Mouse (Mus musculus): ENCODE results near the gene Zfp526. TPM values are rescaled to one million over a fixed set of nuclear protein-coding genes. Genes with fewer than 3 reads are reported as not detected.

Gene Zfp526
- total and polyA plus RNA-seq, 3 experiments: 9.5 to 14.8 TPM; not detected in 1

GRCm38 (mm10) chr7:25222275-25222967 is 1.2 kb downstream of the Zfp526 start:
- Histone ChIP-seq H3K9me3 (replicated peaks; ENCODE audit: insufficient read depth, low read length) (no peaks in the 10 kb centered on the region), H3K9ac (ENCODE audit: control insufficient read depth, low read depth, low read length, poor library complexity, severe bottlenecking) (peak overlapping the region; percentile 85), H3K4me3 (ENCODE audit: control insufficient read depth in 1 of 2, insufficient read depth in 1 of 2, low read depth in 2 of 2, low read length in 2 of 2) (peak overlapping the region; percentile 87 to 90), H3K4me1 (ENCODE audit: control insufficient read depth in 1 of 2, insufficient read depth in 2 of 2, low read length in 2 of 2) (peaks cover 0 to 19% of the 10 kb centered on the region in 2 experiments; a peak in 3 of 4 replicates), H3K27me3 (ENCODE audit: control insufficient read depth in 1 of 2, insufficient read depth in 2 of 2, low read length in 2 of 2) (no peaks in the 10 kb centered on the region), H3K36me3 (ENCODE audit: control insufficient read depth in 1 of 2, insufficient read depth in 2 of 2, low read length in 2 of 2) (peaks cover 0 to 20% of the 10 kb centered on the region in 2 experiments; a peak in 3 of 4 replicates), H3K79me2 (ENCODE audit: control insufficient read depth, insufficient read depth, low read length, poor library complexity) (peaks cover 37% of the 10 kb centered on the region), H3K27ac (ENCODE audit: control insufficient read depth, low read depth, low read length) (peak overlapping the region; percentile 67)
- peak; percentile 37 for DNase-seq (ENCODE audit: low read depth, low spot score)
- TF ChIP-seq SIN3A (IDR thresholded peaks at IDR 0.05; ENCODE audit: low read length) (no peak), E2F4 (IDR thresholded peaks at IDR 0.05; ENCODE audit: borderline replicate concordance, low read depth, low read length) (no peak), MAFK (IDR thresholded peaks at IDR 0.05; ENCODE audit: borderline replicate concordance, low read depth, low read length) (no peak), ZNF384 (IDR thresholded peaks at IDR 0.05; ENCODE audit: low read depth, low read length) (no peak), TCF12 (IDR thresholded peaks at IDR 0.05; ENCODE audit: low read depth, low read length) (no peak), POLR2AphosphoS5 (IDR thresholded peaks at IDR 0.05; ENCODE audit: borderline replicate concordance, low read depth, low read length) (no peak), RCOR1 (IDR thresholded peaks at IDR 0.05; ENCODE audit: low read depth, low read length) (no peak), TBP (IDR thresholded peaks at IDR 0.05; ENCODE audit: low read depth, low read length) (no peak), USF1 (IDR thresholded peaks at IDR 0.05; ENCODE audit: low read depth, low read length) (no peak), EP300 (IDR thresholded peaks at IDR 0.05; ENCODE audit: low read depth in 1 of 2, low read length in 2 of 2) (peak in 1 of 2 experiments; percentile 51; a peak in 3 of 4 replicates), KAT2A (conservative IDR thresholded peaks at IDR 0.05; ENCODE audit: low read depth, low read length) (no peak), GABPA (IDR thresholded peaks at IDR 0.05; ENCODE audit: low read depth, low read length) (no peak), CHD1 (IDR thresholded peaks at IDR 0.05; ENCODE audit: low read depth, low read length) (no peak), GATA1 (IDR thresholded peaks at IDR 0.05; ENCODE audit: low read depth, low read length) (0 out of 2 replicates have a peak, but pooled peaks have one; percentile 21), CTCF (IDR thresholded peaks at IDR 0.05 in 2 of 3, conservative IDR thresholded peaks at IDR 0.05 in 1 of 3; ENCODE audit: control insufficient read depth in 1 of 3, insufficient read depth in 1 of 3, low read depth in 2 of 3, low read length in 3 of 3, poor library complexity in 1 of 3, severe bottlenecking in 1 of 3) (no peak)

GRCm38 (mm10) chr7:25227523-25228300 is 6.5 kb downstream of the Zfp526 start:
- Histone ChIP-seq H3K9me3 (replicated peaks; ENCODE audit: insufficient read depth, low read length) (no peaks in the 10 kb centered on the region), H3K4me1 (ENCODE audit: control insufficient read depth in 1 of 2, insufficient read depth in 2 of 2, low read length in 2 of 2) (peaks cover 0 to 1% of the 10 kb centered on the region in 2 experiments; a peak in 2 of 4 replicates), H3K27me3 (ENCODE audit: control insufficient read depth in 1 of 2, insufficient read depth in 2 of 2, low read length in 2 of 2) (no peaks in the 10 kb centered on the region), H3K4me3 (ENCODE audit: control insufficient read depth in 1 of 2, insufficient read depth in 1 of 2, low read depth in 2 of 2, low read length in 2 of 2) (no peak overlapping the region), H3K27ac (ENCODE audit: control insufficient read depth, low read depth, low read length) (no peak overlapping the region), H3K9ac (ENCODE audit: control insufficient read depth, low read depth, low read length, poor library complexity, severe bottlenecking) (no peak overlapping the region), H3K36me3 (ENCODE audit: control insufficient read depth in 1 of 2, insufficient read depth in 2 of 2, low read length in 2 of 2) (peaks cover 0 to 4% of the 10 kb centered on the region in 2 experiments; a peak in 2 of 4 replicates), H3K79me2 (ENCODE audit: control insufficient read depth, insufficient read depth, low read length, poor library complexity) (peaks cover 2% of the 10 kb centered on the region; the same call in 1 of the 2 replicates)
- TF ChIP-seq POLR2AphosphoS2 (IDR thresholded peaks at IDR 0.05; ENCODE audit: low read length) (0 out of 2 replicates have a peak, but pooled peaks have one; percentile 31), GATA1 (IDR thresholded peaks at IDR 0.05; ENCODE audit: low read depth, low read length) (no peak), CHD1 (IDR thresholded peaks at IDR 0.05; ENCODE audit: low read depth, low read length) (no peak)
- no peak for DNase-seq (ENCODE audit: low read depth, low spot score)
